Mouse (Mus musculus) layer of hippocampus, adult 9-10 months (tissue): ENCODE measurements around the gene Ndufaf2.
A peak's percentile ranks its signal among the peaks of the same experiment; 100 is the strongest.

Experiments
- DNase-seq: peaks from one replicate; pipeline ENCODE4 v3.0.0; 2022; ENCODE audit warnings: low spot score

The Ndufaf2 gene

DNA sequence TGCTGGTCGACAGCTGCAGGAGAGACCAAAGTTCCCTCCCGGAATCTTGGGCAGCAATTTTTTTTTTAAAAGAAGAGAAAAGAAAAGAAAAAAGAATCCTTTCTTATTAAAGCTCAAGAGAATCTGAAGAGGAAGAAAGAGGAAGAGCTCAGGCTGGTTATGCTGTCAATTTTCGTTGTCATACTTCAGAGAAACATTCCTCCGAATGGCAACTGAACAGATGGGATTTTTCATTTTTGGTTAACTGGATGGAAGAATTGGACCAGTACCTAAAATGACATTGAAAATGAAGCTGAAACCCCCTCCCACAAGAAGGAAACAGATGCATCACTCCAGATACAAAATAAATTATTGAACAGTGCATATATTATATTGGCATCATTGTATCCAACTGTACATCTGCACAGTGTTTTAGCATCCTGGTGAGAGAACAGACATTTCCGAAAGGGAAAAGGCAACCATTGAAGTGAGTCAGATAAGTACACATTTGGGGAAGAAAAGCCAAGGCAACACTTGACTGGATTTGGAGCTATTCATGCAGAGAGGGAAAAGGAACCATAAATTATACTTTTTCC lies 19.9 kb downstream of the Ndufaf2 start:
- DNase-seq = no peak

DNA sequence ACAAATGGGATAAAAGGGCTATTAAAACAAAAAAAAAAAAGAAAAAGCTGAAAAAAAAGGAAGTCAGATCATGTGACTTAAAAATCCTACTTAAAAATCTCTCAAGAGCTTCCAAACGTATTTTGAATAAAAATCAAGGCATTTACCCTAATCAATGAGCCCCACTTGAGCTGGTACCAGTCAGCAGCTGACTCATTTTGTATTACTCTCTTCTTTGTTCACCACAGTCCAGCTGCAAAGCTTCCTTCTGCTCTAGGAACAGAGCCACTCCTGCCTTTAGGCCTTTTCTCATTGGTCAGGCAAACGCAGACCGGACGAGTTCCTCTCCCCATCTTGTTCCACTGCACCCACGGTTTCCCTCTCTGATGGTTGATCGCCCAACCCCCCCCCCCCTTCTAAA lies 22.8 kb downstream of the Ndufaf2 start:
- DNase-seq = no peak

DNA sequence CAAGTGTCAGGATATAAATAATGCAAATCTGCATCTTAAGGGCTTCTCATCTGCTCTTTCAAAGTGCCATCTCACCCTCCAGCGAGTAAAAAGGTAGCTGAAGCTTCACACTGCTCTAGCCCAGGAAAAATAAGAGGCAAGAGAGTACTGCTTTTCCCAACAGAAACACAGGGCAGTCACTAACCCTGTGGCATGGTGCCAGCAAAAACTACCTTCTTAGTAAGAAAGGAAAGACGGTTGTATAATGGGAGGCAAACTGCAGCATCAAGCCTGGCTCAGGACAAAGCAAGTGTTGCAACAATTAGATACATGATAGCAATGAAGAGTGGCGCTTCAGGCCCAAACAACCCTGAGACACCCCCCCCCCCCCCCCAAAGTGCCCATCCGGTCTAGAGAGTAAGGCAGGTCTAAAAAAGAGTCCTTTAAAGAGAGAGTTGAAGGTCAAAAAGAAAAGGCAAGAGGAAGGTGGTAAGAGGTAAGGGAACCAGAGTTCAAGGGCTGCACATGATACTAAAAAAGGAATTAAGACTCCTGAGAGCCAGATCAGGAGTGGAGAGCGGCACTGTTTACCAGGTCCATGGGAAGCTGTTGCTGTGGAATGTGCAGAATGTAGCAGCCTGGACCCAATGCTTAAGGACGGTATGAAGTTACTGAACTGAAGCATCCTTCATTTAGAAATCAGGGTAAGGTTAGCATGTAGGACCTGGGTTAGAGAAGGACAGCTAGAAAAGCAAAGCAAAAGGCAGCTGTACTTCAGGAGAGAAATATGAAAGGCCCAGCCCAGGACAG lies 26.2 kb downstream of the Ndufaf2 start:
- no peak for DNase-seq

DNA sequence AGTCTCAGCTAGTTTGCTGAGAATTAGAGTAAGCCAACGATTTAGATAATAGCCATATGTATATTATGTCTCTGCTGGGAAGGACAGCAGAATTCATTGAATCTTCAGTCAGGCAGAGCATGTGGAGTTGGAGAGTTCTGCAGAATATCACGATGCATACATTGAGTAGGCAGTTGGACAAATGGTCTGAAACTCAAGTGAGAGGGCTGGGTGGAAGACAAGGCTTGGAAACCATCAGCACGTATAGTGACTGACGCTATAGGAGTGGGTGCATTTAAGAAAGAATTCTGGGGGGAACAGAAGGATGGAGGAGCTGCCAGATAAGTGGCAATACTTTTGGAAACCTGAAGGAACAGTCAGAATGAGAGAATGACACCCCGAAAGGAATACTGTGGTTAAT lies 27.7 kb downstream of the Ndufaf2 start:
- DNase-seq = no peak

DNA sequence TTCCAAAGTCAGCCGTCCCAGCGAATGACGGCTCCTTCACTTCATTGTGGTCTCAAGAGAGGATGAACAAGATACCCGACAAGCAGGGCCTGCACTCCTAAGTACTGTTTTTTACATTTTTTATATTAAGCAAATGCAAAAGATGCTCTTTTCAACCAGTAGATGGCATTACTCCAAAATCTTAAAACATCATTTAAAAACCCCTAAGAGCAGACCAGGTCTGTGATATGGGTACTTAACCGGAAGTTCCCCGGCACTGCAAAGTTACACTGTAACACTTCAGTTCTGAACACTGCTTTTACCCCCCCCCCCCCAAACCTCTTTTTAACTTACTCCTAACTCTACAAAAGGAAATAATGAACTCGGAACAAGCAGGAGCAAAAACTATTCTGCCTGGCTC lies 29.4 kb downstream of the Ndufaf2 start:
- DNase-seq = no peak

DNA sequence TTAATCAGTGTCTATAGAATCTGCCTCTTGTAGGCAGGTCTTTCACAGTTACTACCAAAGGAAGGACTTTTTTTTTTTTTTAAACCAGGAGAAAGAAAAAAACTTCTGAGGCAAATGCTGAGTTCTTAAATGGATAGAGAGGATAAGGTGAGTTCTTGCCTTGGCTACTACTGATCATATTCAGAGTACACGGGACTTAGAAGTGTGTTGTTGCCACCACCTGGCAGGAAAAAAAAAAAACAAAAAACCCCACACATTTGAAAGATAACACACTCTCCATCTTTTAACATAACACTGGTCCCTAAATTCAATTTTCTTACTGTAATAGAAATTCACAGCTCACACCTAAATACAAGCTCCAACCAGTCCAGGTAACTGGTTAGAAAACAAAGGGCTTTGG lies 30.5 kb downstream of the Ndufaf2 start:
- DNase-seq = no peak

DNA sequence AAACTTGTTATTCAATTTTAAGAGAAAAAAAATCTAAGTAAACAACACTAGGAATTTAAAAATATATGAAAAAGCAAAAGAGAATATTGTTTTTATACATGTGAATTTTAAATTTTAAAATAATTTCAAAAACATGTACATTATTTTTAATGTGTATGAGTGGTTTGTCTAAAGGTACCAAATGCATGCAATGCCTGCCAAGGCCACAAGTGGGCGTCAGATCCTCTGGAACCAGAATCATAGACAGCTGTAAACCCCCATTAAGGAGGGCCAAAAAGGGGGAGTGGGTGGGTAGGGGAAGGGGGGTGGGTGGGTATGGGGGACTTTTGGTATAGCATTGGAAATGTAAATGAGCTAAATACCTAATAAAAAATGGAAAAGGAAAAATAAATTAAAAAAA lies 31.3 kb downstream of the Ndufaf2 start:
- DNase-seq = no peak

DNA sequence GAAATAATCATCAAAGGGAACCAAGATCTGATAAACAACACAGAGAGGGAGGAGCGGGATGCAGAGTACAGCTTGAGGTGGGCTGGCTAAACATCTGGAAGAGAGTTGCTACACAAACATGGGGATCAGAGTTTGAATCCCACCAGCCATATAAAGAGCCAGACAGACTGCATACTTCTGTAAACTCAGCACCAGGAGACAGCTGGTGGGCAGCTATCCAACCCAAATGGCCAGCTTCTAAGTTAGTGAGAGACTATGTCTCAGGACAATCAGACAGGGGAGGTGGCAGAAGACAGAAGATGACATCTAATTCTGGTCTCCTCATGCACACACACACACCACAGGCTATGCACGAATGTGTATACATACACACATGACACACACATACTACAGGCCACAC lies 32.2 kb downstream of the Ndufaf2 start:
- no peak for DNase-seq

DNA sequence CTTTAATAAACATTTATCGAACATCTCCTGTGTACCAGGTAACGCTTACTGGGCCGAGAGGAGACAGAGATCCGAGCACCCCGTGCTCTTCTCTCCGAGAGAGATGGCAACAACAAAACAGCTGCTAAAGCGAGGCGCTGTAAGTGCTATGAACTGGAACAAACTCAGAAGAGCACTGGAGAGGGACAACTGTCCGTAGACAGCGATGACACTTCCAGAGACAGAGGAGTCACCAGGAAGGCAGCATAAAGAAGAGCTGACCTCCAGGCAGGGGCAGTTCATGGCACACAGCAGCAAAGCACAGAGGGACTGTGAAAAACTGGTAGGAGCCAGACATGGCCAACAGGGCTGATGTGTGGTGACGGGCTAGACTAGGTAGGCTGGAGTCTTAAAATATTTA lies 34.3 kb downstream of the Ndufaf2 start:
- DNase-seq = no peak

DNA sequence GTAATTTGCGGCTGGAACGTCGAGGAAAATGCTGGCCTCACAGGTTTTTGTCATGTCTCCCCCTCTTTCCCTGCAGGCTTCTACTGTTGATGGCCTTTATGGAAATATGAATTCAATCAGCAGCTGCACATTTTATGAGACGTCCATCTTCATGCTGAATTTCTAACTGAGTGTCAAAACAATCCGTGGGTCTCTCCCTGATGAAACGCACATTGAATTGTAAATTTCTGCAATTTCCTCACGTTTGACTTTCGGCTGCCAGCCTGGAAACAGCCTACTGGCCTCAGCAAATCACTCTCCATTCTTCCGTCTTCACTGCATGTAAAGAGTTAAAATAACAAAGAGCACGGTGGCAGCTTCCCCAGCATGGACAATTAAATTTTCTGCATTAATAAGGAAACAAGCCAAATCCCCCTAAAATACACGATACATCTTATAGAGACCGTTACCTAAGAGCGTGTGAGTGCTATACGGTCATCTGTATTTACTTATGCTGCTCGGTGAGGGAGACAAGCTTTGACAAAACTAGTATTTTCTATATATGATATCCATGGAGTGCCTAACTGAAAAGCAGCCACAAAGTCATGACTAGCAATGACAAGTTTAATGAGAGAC lies 35.2 kb downstream of the Ndufaf2 start:
- no peak for DNase-seq

DNA sequence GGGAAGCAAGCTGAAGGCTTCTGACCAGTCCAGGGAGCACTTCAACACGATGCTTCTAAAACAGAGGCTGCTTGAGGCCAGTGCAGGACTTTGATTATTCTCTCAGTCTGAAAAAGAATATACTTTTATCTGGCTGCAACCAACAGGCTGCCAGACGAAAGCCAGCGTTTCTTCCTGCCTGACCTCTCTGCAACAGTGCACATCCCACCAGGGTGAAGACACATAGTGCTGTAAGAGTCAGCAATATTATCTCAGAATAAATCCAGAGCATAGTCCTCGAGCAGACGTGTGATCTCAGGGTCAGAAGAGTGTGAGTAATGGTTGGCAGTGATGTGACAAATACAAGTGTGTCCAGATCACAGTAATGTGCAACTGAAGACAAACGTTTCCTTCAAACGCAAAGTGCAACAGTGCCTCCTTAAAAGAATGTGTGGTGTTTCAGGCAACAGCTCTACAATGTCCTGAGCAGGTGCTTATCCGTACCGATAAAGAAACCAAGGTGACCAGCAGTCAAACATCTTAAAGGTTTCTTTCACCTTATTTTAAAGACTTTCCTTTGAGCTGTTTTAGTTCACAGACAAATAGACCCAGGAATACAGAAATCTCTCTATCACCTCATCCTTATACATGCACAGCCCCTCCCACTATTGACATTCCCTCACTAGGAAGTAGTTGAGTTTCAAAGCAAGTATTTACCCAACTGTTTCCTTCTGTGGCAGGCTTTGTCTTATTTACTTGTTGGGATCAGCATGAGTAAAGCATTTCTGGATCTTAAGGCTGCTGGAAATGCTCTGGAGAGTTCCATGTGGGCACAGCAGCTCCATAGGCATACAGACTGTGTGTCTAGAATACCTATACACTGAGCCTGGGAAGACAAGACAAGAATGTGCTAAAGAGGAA lies 38.8 kb downstream of the Ndufaf2 start:
- DNase-seq = no peak

DNA sequence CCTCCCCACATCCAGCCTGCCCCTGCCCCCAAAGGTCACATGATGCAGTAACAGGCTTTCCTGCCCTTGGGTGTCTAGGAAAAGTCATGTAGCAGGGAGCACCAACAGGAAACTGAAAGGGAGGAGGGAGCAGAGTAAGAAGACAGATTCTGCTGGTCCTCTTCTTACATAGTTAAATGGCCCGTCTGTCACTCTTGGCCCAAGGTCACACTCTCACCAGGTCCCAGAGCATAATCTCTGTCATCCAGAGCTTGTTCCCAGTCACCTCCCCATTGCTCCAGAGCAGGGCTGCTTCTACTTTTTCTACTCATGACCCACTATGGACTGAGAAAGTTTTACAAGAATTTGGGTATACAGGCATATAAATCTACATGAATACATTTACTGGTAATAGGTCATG lies 40.2 kb downstream of the Ndufaf2 start:
- no peak for DNase-seq

DNA sequence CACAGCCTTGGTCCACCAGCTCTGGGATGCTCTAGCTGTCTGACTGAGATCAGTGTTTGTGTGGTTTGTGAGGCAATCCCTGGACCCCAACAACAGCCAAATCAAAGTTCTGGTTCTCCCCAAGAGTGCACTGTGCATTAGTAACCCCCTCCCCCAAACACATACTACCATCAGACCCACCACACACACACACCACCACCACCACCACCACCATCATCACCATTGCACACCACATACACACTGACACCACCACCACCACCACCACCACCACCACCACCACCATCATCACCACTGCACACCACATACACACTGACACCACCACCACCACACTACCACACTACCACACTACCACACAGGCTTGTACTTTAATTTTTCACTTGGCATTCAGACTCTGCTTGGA lies 40.8 kb downstream of the Ndufaf2 start:
- DNase-seq = no peak

DNA sequence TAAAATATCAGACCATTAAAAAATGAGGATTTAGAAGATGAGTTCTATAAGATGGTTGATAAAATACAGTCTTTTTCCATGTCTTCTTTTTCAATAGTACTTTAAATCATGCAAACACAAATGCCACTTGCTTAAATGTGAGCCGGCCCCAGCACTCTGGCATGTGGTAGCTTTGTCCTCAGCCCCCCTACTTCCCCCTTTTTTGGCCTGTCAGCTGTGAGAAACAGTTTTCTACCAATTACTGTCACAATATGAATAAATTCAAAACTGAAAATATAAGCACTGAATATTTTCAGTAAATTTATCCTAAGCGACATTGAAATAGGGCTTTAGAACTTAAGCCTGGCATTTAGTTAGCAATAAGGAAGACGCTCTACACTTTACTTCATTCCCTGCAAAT lies 44.2 kb downstream of the Ndufaf2 start:
- no peak for DNase-seq

DNA sequence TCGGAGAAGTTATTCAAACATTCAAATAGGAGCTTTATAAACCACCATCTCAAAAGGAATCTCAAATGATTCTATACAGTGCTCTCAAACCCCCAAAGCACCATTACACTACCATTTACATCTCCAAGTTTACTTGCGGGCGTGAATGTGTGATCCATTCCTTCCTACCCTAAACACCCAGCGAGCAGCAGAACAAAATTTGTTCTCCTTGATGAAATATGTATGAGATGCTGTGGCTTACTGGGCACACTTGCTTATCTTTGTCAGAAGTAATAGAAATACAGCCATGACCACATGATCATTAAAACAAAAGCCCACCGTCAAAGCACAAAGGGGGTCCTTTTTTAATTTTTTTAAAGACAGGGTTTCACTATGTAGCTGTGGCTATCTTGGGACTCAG lies 44.9 kb downstream of the Ndufaf2 start:
- no peak for DNase-seq

DNA sequence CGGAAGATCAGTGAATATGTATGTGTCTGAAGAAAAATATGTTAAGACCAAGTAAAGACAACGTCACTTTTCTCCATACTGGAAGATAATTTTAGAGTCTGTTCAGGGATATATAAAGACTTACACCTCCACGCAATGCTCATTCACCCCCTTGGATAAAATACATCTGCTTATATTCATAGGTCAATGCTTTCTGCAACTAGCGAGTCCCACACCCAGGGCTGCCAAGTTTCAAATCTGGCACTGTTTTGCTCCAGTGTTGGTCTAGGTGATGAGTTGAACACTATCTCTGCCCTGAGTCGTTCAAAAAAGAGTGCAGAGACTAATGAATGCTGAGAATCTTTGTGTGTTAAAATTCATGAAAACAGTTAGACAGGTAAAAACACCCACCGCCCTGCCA lies 47.5 kb downstream of the Ndufaf2 start:
- no peak for DNase-seq

DNA sequence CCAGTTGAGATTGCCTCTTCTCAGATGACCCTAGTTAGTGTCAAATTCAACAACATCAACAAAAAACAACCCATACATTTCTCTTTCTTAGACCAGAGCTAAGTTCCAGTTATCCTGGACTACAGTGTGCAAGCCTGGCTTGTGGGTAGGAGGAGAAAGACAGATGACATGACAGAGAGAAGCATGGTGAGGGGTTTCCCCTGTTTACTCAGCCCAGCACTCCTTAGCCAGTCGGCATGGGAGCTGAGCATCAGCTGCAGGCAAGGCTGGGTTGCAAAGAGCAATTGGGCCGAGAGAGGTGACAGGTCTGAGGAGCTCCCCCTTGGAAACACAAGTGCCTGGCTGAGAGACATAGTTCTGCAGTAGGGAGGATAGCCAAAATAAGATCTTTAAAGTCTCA lies 57.7 kb downstream of the Ndufaf2 start:
- DNase-seq = no peak

DNA sequence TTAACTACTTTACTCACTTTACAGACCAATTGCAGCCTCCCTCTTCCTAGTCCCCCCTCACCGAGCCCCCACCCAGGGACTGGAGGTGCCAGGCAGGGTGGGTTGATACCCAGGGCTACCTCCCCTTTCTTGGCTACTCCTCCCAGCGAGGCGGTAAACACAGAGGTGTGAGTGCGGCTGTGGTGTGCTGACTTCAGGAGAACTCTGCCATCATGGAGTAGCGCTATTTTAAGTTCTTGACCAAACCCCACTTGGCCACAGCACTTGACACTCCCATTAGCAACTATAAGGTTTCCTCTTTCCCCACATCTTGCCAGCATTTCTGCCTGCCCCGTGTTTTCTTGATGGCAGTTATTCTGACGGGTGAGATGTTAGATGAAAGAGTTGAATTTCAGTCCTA lies 62.0 kb downstream of the Ndufaf2 start:
- no peak for DNase-seq

DNA sequence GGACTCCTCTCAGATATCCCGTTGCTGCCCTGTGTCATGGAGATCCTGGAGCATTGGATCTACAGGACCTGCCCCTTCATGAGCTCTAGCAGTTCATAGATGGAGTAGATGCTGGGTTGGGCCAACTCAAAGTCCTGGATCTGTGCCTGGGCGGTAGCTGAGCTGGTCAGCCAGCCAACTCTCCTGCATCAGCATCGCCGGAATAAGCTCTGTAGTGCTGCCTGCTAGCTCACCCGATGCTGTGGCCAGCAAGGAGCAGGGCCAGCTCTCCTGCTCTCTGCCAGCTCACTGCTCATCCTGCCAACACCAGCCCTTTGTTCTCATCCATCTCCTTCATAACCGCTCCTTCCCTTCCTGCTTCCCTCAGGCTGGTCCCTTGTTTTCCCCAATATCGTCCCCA lies 62.8 kb downstream of the Ndufaf2 start:
- peak; percentile 13 for DNase-seq

DNA sequence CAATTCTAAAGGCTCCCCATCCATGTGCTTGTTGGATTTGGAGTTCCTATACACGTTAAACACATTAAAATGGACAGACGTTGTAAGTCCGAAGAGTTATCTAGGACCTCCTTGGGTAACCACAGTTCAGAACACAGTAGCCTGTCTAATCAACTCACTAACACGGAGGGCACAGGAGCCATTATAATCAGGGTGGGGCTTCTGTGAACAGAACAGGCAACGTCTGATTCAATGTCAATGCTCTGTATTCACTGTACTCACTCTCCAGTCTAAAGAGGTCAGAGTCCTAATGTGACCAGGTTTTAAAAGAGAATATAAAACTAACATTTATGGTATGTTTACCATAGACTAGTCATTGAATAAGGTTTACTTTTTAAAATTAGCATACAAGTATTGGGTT lies 63.7 kb downstream of the Ndufaf2 start:
- DNase-seq = no peak

DNA sequence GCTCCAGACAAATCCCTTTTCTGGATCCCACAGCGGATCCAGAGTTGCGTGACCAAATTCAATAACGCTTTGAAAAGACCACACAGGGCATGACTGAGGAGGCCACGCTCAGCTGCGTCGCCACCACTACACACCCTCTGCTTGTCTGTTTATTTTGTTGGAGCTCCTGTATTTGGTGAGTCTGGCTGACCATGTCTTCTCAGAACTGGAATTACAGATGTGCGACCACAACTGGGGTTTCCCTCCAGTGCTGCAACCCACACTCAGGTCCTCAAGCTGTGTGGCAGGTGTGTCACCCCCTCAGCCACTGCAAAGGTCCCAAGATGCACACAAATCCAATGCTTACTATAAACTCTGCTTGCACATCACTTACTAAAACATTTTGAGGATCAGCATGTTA lies 66.1 kb downstream of the Ndufaf2 start:
- DNase-seq = no peak

DNA sequence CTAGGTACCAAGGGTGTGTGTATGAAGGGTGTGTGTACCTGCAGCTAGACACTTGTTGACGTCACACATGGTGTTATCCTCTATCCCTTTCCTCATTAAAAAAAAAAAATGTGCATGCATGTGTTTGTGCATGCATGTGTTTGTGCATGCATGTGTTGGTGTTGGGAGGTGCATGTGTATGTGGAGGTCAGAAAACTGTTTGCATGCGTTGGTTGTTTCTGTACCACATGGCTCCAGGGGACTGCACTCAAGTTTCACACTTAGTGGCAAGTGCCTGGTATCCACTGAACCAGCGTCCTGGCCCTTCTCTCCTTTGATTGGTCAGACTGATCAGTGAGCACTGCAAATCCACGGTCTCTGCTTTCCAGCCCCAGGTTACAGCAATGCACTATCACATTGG lies 71.7 kb downstream of the Ndufaf2 start:
- DNase-seq = no peak

DNA sequence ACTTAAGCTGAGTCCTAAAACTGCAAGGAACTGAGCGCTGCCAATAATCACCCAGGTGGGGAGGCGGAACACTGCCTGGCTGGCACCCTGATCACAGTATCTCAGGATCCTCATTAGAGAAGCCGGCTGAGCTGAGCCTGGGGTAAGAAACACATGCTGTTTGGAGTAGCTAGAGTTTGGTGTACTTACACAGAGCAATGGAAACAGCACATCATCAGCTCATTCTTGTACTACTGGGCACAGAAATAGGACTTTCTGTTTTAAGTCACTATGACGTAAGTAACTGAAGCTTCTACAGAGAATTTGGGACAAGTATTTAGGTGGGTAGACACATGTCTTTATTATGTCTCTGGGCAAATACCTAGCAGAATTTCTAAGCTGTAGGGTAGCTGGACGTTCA lies 72.4 kb downstream of the Ndufaf2 start:
- DNase-seq = no peak
